ENCODE assay signal across 7 mouse cellular contexts in the genomic region with DNA sequence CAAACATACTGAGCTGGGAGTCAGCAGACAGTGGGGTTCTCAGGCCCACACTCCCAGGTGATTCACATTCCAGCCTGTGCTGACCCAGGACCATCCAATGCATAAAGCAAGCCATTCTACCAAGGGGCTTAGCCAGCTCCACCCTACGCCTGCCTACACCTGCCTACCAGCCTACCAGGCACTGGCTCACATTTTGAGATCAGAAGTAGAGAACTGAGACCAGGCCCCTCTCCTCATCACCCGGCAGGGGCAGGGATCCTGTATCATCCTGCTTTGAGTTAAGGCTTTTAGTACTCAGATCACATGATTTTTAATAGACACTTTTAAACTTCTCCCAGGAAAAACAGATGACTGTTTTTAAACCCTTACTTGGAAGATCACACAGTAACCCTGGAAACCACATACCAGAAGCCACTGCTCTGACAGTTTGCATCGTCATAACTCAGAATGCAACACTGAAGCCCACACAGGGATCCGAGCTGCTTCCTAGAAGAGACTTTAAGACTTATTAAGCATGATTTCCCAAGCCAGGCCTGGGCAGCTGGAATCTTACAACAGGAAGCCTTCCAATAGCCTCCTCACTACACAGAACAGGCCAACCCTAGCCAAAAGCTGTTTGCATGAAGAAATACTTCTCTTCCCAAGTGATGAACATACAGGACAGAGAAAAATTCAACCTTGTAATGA. TPM values are rescaled to one million over a fixed set of nuclear protein-coding genes. Genes with fewer than 3 reads are reported as not detected.
A peak's percentile ranks its signal among the peaks of the same experiment; 100 is the strongest.
DNase-seq lines count a peak whose midpoint lies in the region; ATAC-seq and TF ChIP-seq lines count a peak whose summit lies in the region.

No protein-coding gene starts in this region.

- H3K27ac ChIP-seq in testis, adult 2 months (ENCODE audit: control insufficient read depth, insufficient read depth, low read depth, low read length) = 0 out of 2 replicates have a peak overlapping the region, but pooled peaks have one; percentile 12
- peak overlapping the region; percentile 85 for H3K27ac ChIP-seq in kidney, embryonic 16.5 days (ENCODE audit: low read length)
- peak overlapping the region; percentile 43; the same call in 1 of the 2 replicates for H3K27ac ChIP-seq in lung, postnatal 0 days (ENCODE audit: low read length)

- no peak for TF ChIP-seq CTCF in testis, adult 2 months (IDR thresholded peaks at IDR 0.05; ENCODE audit: control insufficient read depth, insufficient read depth, insufficient replicate concordance, low read depth, low read length)
- TF ChIP-seq CTCF in lung, postnatal 0 days (IDR thresholded peaks at IDR 0.05) = no peak

- TF ChIP-seq EP300 in lung, postnatal 0 days (IDR thresholded peaks at IDR 0.05) = no peak; the same call in 1 of the 2 replicates

- WGBS in kidney, embryonic 16.5 days = 31% methylated on average over 4 of the region's 4 CpGs
- 38% methylated on average over 4 of the region's 4 CpGs for WGBS in lung, postnatal 0 days

- peak; percentile 79 for ATAC-seq in kidney, embryonic 16.5 days (ENCODE audit: low FRiP score, low TSS enrichment)
- peak; percentile 79 for ATAC-seq in lung, postnatal 0 days

- no peak for DNase-seq in testis, postnatal 10 days (ENCODE audit: low spot score)
- DNase-seq in frontal cortex, postnatal 14 days (ENCODE audit: low spot score in 2 of 2) = peak; percentile 34 to 38
- DNase-seq in lung, postnatal 0 days (ENCODE audit: low spot score) = peak; percentile 94
- no peak for DNase-seq in cerebellum, postnatal 36 days
- no peak for DNase-seq in cerebellum, adult 11-12 months

- TF ChIP-seq POLR2A in testis, adult 2 months (IDR thresholded peaks at IDR 0.05; ENCODE audit: control insufficient read depth, low read depth, low read length) = no peak

- no peaks in the 10 kb centered on the region for H3K27me3 ChIP-seq in testis, adult 2 months (ENCODE audit: control insufficient read depth, insufficient read depth, low read length)
- H3K27me3 ChIP-seq in kidney, embryonic 16.5 days (ENCODE audit: insufficient read depth, low read length) = no peaks in the 10 kb centered on the region
- H3K27me3 ChIP-seq in lung, postnatal 0 days (replicated peaks; ENCODE audit: insufficient read depth, low read length) = no peaks in the 10 kb centered on the region

- no peak overlapping the region for H3K4me3 ChIP-seq in testis, adult 2 months (ENCODE audit: control insufficient read depth, low read depth, low read length)
- H3K4me3 ChIP-seq in kidney, embryonic 16.5 days (ENCODE audit: low read length) = no peak overlapping the region
- H3K4me3 ChIP-seq in lung, postnatal 0 days (ENCODE audit: low read depth, low read length) = no peak overlapping the region

- H3K9ac ChIP-seq in kidney, embryonic 16.5 days (replicated peaks; ENCODE audit: low read length) = no peak overlapping the region
- no peak overlapping the region for H3K9ac ChIP-seq in lung, postnatal 0 days (replicated peaks; ENCODE audit: low read depth)

- no peaks in the 10 kb centered on the region; the same call in 1 of the 2 replicates for H3K4me1 ChIP-seq in testis, adult 2 months (ENCODE audit: control insufficient read depth, insufficient read depth, low read length)
- peaks cover 64% of the 10 kb centered on the region for H3K4me1 ChIP-seq in kidney, embryonic 16.5 days (ENCODE audit: insufficient read depth, low read length)
- peaks cover 23% of the 10 kb centered on the region; the same call in 1 of the 2 replicates for H3K4me1 ChIP-seq in lung, postnatal 0 days (ENCODE audit: insufficient read depth, low read depth, low read length)

- no peaks in the 10 kb centered on the region for H3K9me3 ChIP-seq in kidney, embryonic 16.5 days (ENCODE audit: low read length)
- H3K9me3 ChIP-seq in lung, postnatal 0 days (ENCODE audit: low read length) = no peaks in the 10 kb centered on the region

- no peak overlapping the region for H3K4me2 ChIP-seq in kidney, embryonic 16.5 days (replicated peaks; ENCODE audit: low read depth, low read length)
- H3K4me2 ChIP-seq in lung, postnatal 0 days (replicated peaks; ENCODE audit: low read depth, low read length) = no peak overlapping the region

- no peaks in the 10 kb centered on the region for H3K36me3 ChIP-seq in testis, adult 2 months (ENCODE audit: control insufficient read depth, insufficient read depth, low read length)
- H3K36me3 ChIP-seq in kidney, embryonic 16.5 days (ENCODE audit: insufficient read depth, low read length) = no peaks in the 10 kb centered on the region
- H3K36me3 ChIP-seq in lung, postnatal 0 days (ENCODE audit: insufficient read depth, low read length) = no peaks in the 10 kb centered on the region

RNA-seq across cellular contexts. Expression of a gene that starts 27.5 kb away (rescaled TPM):
- polyA plus RNA-seq in testis, adult 2 months (2012; rRNA removed) = 7.2 and 7.5 TPM in 2 replicates
- 31.7 and 36.0 TPM in 2 replicates for polyA plus RNA-seq in kidney, embryonic 16.5 days (2015; fragmentation: Nextera tagmentation; extraction: Ambion mirVana)
- 14.9 and 15.9 TPM in 2 replicates for polyA plus RNA-seq in lung, postnatal 0 days (2015; fragmentation: Nextera tagmentation; extraction: Ambion mirVana)

RNA-seq across cellular contexts. Expression of a gene that starts 59.0 kb away (rescaled TPM):
- polyA plus RNA-seq in testis, adult 2 months (2012; rRNA removed) = 3.0 and 3.5 TPM in 2 replicates
- 21.2 and 23.2 TPM in 2 replicates for polyA plus RNA-seq in kidney, embryonic 16.5 days (2015; fragmentation: Nextera tagmentation; extraction: Ambion mirVana)
- 10.8 and 11.6 TPM in 2 replicates for polyA plus RNA-seq in lung, postnatal 0 days (2015; fragmentation: Nextera tagmentation; extraction: Ambion mirVana)

Comparison
In these comparisons a context has a peak if more than half of its experiments do, and no peak if none do; other contexts are left out.
1. H3K27ac ChIP-seq: peak in every context shown above with its lines; median percentile 85 in kidney, embryonic 16.5 days; 43 in lung, postnatal 0 days; 12 in testis, adult 2 months.
2. DNase-seq: peak in frontal cortex, postnatal 14 days (2 of 2) and lung, postnatal 0 days (single experiment); none in testis, postnatal 10 days (single experiment), cerebellum, postnatal 36 days (0 of 2) and cerebellum, adult 11-12 months (single experiment).